Mouse (Mus musculus): ENCODE data around the gene Pik3cb. TPM values are rescaled to one million over a fixed set of nuclear protein-coding genes. Genes with fewer than 3 reads are reported as not detected.

Pik3cb gene
- polyA plus RNA-seq, 1 experiment from 2014 or later, result 0.51 TPM

GRCm38 (mm10) chr9:99111085-99111484 is 29.3 kb downstream of the Pik3cb start:
- Histone ChIP-seq H3K9me3 (ENCODE audit: control insufficient read depth, low read length) (no peaks in the 10 kb centered on the region; the same call in 1 of the 2 replicates), H3K27ac (replicated peaks; ENCODE audit: low read depth, low read length) (no peak overlapping the region), H3K36me3 (ENCODE audit: control insufficient read depth, insufficient read depth, low read length) (no peaks in the 10 kb centered on the region), H3K9ac (ENCODE audit: low read length) (no peak overlapping the region), H3K4me1 (ENCODE audit: control insufficient read depth, insufficient read depth, low read length) (no peaks in the 10 kb centered on the region; the same call in 1 of the 2 replicates), H3K4me3 (ENCODE audit: low read depth, low read length) (no peak overlapping the region), H3K4me2 (ENCODE audit: low read depth, severe bottlenecking) (no peak overlapping the region), H3K27me3 (ENCODE audit: control insufficient read depth, insufficient read depth, low read length) (no peaks in the 10 kb centered on the region)
- 55% methylated on average over 1 of the region's 1 CpGs for WGBS
- DNase-seq (ENCODE audit: low spot score) (no peak), ATAC-seq (ENCODE audit: insufficient number of reproducible peaks, low FRiP score, low TSS enrichment, low read depth) (no peak)

GRCm38 (mm10) chr9:99110213-99110612 is 30.2 kb downstream of the Pik3cb start:
- WGBS, result 55% methylated on average over 5 of the region's 5 CpGs
- Histone ChIP-seq H3K9ac (ENCODE audit: low read length) (no peak overlapping the region), H3K4me1 (ENCODE audit: control insufficient read depth, insufficient read depth, low read length) (no peaks in the 10 kb centered on the region; the same call in 1 of the 2 replicates), H3K4me2 (ENCODE audit: low read depth, severe bottlenecking) (no peak overlapping the region), H3K27ac (replicated peaks; ENCODE audit: low read depth, low read length) (no peak overlapping the region), H3K9me3 (ENCODE audit: control insufficient read depth, low read length) (no peaks in the 10 kb centered on the region; the same call in 1 of the 2 replicates), H3K27me3 (ENCODE audit: control insufficient read depth, insufficient read depth, low read length) (no peaks in the 10 kb centered on the region), H3K36me3 (ENCODE audit: control insufficient read depth, insufficient read depth, low read length) (no peaks in the 10 kb centered on the region), H3K4me3 (ENCODE audit: low read depth, low read length) (no peak overlapping the region)
- DNase-seq (ENCODE audit: low spot score) (no peak), ATAC-seq (ENCODE audit: insufficient number of reproducible peaks, low FRiP score, low TSS enrichment, low read depth) (no peak)

DNA sequence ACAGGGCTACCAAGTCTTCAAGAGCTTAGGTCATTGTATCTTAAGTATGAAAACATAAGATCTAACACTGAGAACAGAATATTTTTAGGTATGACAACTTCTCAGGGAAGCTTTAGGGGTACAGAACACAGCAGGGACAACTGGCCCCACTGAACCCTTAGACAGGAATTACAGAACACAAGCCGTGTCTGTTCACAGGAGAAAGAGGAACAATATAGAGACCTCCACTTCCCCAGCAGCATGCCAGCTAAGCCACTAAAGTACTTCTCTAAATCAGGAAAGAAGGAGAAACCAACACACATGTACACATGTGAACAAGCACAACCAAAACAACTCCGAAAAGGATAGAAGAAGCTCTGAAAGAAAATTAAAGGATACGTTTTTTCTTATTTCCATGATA is 30.8 kb downstream of the Pik3cb start:
- Histone ChIP-seq H3K27me3 (ENCODE audit: control insufficient read depth, insufficient read depth, low read length) (no peaks in the 10 kb centered on the region), H3K27ac (replicated peaks; ENCODE audit: low read depth, low read length) (no peak overlapping the region), H3K4me1 (ENCODE audit: control insufficient read depth, insufficient read depth, low read length) (no peaks in the 10 kb centered on the region; the same call in 1 of the 2 replicates), H3K9ac (ENCODE audit: low read length) (no peak overlapping the region), H3K9me3 (ENCODE audit: control insufficient read depth, low read length) (no peaks in the 10 kb centered on the region; the same call in 1 of the 2 replicates), H3K4me3 (ENCODE audit: low read depth, low read length) (no peak overlapping the region), H3K4me2 (ENCODE audit: low read depth, severe bottlenecking) (no peak overlapping the region), H3K36me3 (ENCODE audit: control insufficient read depth, insufficient read depth, low read length) (no peaks in the 10 kb centered on the region)
- WGBS, result 83% methylated on average over 3 of the region's 3 CpGs
- no peak for ATAC-seq (ENCODE audit: insufficient number of reproducible peaks, low FRiP score, low TSS enrichment, low read depth)
- DNase-seq (ENCODE audit: low spot score), result no peak

- WGBS, result 91% methylated on average over 2 of the region's 2 CpGs
- no peak overlapping the region for H3K9ac ChIP-seq (ENCODE audit: low read length)
- no peaks in the 10 kb centered on the region for H3K4me1 ChIP-seq (ENCODE audit: control insufficient read depth, insufficient read depth, low read length)
- no peaks in the 10 kb centered on the region for H3K27me3 ChIP-seq (ENCODE audit: control insufficient read depth, insufficient read depth, low read length)
- no peak overlapping the region for H3K27ac ChIP-seq (replicated peaks; ENCODE audit: low read depth, low read length)
- DNase-seq (ENCODE audit: low spot score) (no peak), ATAC-seq (ENCODE audit: insufficient number of reproducible peaks, low FRiP score, low TSS enrichment, low read depth) (no peak)
- H3K36me3 ChIP-seq (ENCODE audit: control insufficient read depth, insufficient read depth, low read length), result no peaks in the 10 kb centered on the region
- no peaks in the 10 kb centered on the region; the same call in 1 of the 2 replicates for H3K9me3 ChIP-seq (ENCODE audit: control insufficient read depth, low read length)
- H3K4me3 ChIP-seq (ENCODE audit: low read depth, low read length), result no peak overlapping the region
- H3K4me2 ChIP-seq (ENCODE audit: low read depth, severe bottlenecking), result no peak overlapping the region
Observed at GRCm38 (mm10) chr9:99104449-99104848, 36.0 kb downstream of the Pik3cb start.

DNA sequence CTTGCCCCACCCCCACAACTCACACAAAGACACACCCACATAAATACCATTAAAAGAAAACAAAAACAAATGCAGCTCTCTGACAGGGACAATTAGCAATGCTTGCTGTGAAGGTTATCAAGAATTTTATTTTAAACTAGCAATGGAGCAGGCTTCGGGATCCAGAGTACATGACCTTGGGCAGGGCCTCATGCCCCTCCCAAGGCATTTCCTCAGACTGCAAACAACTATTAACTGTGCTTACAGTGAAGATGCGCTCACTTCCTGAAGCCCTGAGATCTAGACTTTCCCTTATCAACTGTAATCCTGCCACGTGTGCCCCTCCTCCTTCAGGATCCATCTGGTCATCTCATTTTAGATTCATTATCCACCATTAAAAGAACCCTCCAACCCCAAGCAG is 36.6 kb downstream of the Pik3cb start:
- Histone ChIP-seq H3K9ac (ENCODE audit: low read length) (no peak overlapping the region), H3K36me3 (ENCODE audit: control insufficient read depth, insufficient read depth, low read length) (no peaks in the 10 kb centered on the region), H3K9me3 (ENCODE audit: control insufficient read depth, low read length) (no peaks in the 10 kb centered on the region; the same call in 1 of the 2 replicates), H3K4me3 (ENCODE audit: low read depth, low read length) (no peak overlapping the region), H3K4me2 (ENCODE audit: low read depth, severe bottlenecking) (no peak overlapping the region), H3K27me3 (ENCODE audit: control insufficient read depth, insufficient read depth, low read length) (no peaks in the 10 kb centered on the region), H3K27ac (replicated peaks; ENCODE audit: low read depth, low read length) (no peak overlapping the region), H3K4me1 (ENCODE audit: control insufficient read depth, insufficient read depth, low read length) (no peaks in the 10 kb centered on the region)
- DNase-seq (ENCODE audit: low spot score), result no peak
- no peak for ATAC-seq (ENCODE audit: insufficient number of reproducible peaks, low FRiP score, low TSS enrichment, low read depth)
- WGBS, result 78% methylated on average over 3 of the region's 3 CpGs

DNA sequence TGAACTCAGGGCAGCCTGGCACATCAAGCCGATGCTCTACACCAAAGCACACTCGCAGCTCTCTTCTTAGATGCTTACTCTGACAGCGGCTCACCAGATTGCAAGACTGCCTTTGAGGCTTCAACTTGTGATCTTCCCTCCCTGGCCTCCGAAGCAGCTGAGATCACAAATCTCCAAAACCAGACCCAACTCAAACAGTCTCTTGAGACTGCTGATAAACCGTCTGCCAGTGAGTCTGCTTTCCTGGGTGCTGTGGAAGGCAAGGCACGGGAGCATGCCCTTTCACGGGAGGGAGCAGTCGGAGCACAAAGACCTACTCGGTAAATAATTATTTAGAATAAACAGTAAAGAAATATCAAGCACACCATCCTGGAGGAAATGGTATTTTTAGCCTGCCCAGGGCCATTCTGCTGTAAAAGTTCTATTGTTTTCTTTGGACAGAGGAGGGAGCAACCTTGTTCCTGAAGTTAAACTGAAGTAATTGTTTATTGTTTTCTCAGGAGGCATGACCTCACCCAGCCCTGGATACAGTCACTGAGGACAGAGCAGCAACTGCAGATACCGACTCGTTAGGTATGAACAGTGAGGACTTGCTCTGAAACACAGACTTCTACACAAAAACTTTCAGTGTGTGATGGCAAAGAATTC is 41.8 kb downstream of the Pik3cb start:
- Histone ChIP-seq H3K27me3 (ENCODE audit: control insufficient read depth, insufficient read depth, low read length) (no peaks in the 10 kb centered on the region), H3K9ac (ENCODE audit: low read length) (no peak overlapping the region), H3K4me3 (ENCODE audit: low read depth, low read length) (no peak overlapping the region), H3K36me3 (ENCODE audit: control insufficient read depth, insufficient read depth, low read length) (no peaks in the 10 kb centered on the region), H3K4me2 (ENCODE audit: low read depth, severe bottlenecking) (no peak overlapping the region), H3K27ac (replicated peaks; ENCODE audit: low read depth, low read length) (no peak overlapping the region), H3K4me1 (ENCODE audit: control insufficient read depth, insufficient read depth, low read length) (no peaks in the 10 kb centered on the region), H3K9me3 (ENCODE audit: control insufficient read depth, low read length) (no peaks in the 10 kb centered on the region)
- 57% methylated on average over 11 of the region's 11 CpGs for WGBS
- no peak for ATAC-seq (ENCODE audit: insufficient number of reproducible peaks, low FRiP score, low TSS enrichment, low read depth)
- no peak for DNase-seq (ENCODE audit: low spot score)

DNA sequence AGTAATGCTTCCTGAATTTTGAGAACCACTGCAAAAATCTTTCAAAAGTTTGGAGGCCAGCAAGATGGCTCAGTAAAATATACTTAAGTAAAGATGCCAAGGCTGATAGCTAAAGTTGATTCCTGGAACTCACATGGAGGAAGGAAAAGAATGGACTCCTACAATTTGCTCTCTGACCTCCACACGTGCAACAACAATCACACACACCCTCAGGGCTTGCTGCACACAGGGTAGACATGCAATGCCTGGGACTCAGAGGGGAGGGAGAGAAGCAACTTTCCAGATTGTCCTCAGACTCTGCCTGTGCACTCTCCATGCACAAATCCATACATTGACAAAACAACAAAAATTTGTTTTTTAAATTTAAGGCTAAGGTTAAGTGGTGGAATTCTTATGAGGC is 42.8 kb downstream of the Pik3cb start:
- Histone ChIP-seq H3K4me1 (ENCODE audit: control insufficient read depth, insufficient read depth, low read length) (no peaks in the 10 kb centered on the region), H3K27me3 (ENCODE audit: control insufficient read depth, insufficient read depth, low read length) (no peaks in the 10 kb centered on the region), H3K4me2 (ENCODE audit: low read depth, severe bottlenecking) (no peak overlapping the region), H3K9ac (ENCODE audit: low read length) (no peak overlapping the region), H3K36me3 (ENCODE audit: control insufficient read depth, insufficient read depth, low read length) (no peaks in the 10 kb centered on the region), H3K4me3 (ENCODE audit: low read depth, low read length) (no peak overlapping the region), H3K9me3 (ENCODE audit: control insufficient read depth, low read length) (no peaks in the 10 kb centered on the region), H3K27ac (replicated peaks; ENCODE audit: low read depth, low read length) (no peak overlapping the region)
- WGBS, result 62% methylated on average over 1 of the region's 1 CpGs
- DNase-seq (ENCODE audit: low spot score), result no peak
- no peak for ATAC-seq (ENCODE audit: insufficient number of reproducible peaks, low FRiP score, low TSS enrichment, low read depth)

DNA sequence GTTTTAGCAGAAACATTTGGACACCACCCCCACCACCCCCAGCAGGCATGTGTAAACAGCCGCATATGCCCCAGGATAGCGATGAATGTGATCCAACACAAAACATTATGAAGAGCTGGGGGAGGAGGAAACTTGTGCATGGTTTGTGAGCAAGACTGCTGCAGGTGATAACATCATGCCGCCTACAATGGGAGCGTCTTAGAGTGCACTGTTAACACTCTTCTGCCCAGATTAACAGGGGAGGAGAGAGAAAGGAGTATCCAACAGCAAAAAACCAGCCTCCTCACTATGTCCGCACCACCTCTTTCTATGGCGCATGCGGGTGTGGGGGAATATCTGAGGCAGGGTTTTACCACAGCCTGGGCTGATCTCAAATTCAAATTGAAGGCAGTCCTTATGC is 45.2 kb downstream of the Pik3cb start:
- ATAC-seq (ENCODE audit: insufficient number of reproducible peaks, low FRiP score, low TSS enrichment, low read depth), result no peak
- Histone ChIP-seq H3K9me3 (ENCODE audit: control insufficient read depth, low read length) (no peaks in the 10 kb centered on the region), H3K4me1 (ENCODE audit: control insufficient read depth, insufficient read depth, low read length) (no peaks in the 10 kb centered on the region), H3K9ac (ENCODE audit: low read length) (no peak overlapping the region), H3K4me2 (ENCODE audit: low read depth, severe bottlenecking) (no peak overlapping the region), H3K36me3 (ENCODE audit: control insufficient read depth, insufficient read depth, low read length) (no peaks in the 10 kb centered on the region), H3K27me3 (ENCODE audit: control insufficient read depth, insufficient read depth, low read length) (no peaks in the 10 kb centered on the region), H3K27ac (replicated peaks; ENCODE audit: low read depth, low read length) (no peak overlapping the region), H3K4me3 (ENCODE audit: low read depth, low read length) (no peak overlapping the region)
- 94% methylated on average over 7 of the region's 7 CpGs for WGBS
- DNase-seq (ENCODE audit: low spot score), result no peak

DNA sequence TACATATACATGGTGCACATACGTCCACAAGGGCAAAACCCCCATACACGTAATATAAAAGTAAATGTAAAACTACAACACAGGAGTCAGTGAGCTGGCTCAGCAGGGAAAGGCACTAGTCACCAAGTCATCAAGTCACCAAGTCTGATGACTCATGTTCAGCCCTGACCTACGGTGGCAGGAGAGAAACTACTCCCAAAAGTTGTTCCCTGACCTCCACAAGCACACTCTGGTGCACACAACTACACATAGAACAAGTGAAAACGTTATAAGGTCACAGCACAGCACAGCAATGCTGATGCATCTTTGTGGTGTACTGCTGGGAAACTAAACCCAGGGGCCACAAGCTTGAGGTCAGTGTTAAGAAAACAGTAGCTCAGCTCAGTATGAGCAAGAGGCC is 49.9 kb downstream of the Pik3cb start:
- WGBS, result 83% methylated on average over 4 of the region's 4 CpGs

More for the DNA sequence above, 49.9 kb downstream of the Pik3cb start:
- Histone ChIP-seq H3K36me3 (ENCODE audit: control insufficient read depth, insufficient read depth, low read length) (no peaks in the 10 kb centered on the region), H3K4me2 (ENCODE audit: low read depth, severe bottlenecking) (no peak overlapping the region), H3K27ac (replicated peaks; ENCODE audit: low read depth, low read length) (no peak overlapping the region), H3K9me3 (ENCODE audit: control insufficient read depth, low read length) (no peaks in the 10 kb centered on the region), H3K4me1 (ENCODE audit: control insufficient read depth, insufficient read depth, low read length) (no peaks in the 10 kb centered on the region), H3K27me3 (ENCODE audit: control insufficient read depth, insufficient read depth, low read length) (no peaks in the 10 kb centered on the region), H3K4me3 (ENCODE audit: low read depth, low read length) (no peak overlapping the region), H3K9ac (ENCODE audit: low read length) (no peak overlapping the region)
- ATAC-seq (ENCODE audit: insufficient number of reproducible peaks, low FRiP score, low TSS enrichment, low read depth), result no peak
- DNase-seq (ENCODE audit: low spot score), result no peak

All from limb, embryonic 11.5 days (tissue).